Mouse (Mus musculus): ENCODE data around the gene Anp32e. TPM values are rescaled to one million over a fixed set of nuclear protein-coding genes. Genes with fewer than 3 reads are reported as not detected.
A peak's percentile ranks its signal among the peaks of the same experiment; 100 is the strongest.

Anp32e gene
- polyA plus RNA-seq, 1 experiment, result 48.5 TPM

DNA sequence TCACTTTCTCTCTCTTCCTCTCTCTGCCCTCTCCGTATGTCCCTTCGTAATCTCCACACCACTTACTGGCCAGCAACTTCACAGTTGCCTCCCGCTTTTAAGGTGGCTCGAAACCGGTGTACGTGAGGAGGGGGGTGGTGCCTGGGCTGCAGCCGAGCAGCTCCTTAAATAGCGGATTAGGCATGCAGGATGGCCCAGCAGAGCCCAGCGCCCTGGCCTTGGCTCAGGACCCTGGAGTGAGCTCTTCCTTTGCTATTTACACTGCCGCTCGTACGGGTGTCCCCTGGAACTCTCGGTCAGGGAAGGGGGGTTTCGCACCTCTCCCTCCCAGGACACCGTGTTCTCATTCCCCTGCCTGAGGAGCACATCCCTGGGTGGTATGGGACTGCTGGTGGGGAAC is 24.5 kb upstream of the Anp32e start, which contains the start of gene Car14:
Gene Car14 (minus strand): TSS at position 124 of the 400 bp plus-strand sequence.
- no peaks in the 10 kb centered on the region for H3K36me3 ChIP-seq (ENCODE audit: control insufficient read depth, insufficient read depth)
- no peak within 1 kb of the TSS for H3K4me3 ChIP-seq
- peak within 1 kb of the TSS; percentile 91 for H3K4me2 ChIP-seq (ENCODE audit: low read depth)
- H3K27me3 ChIP-seq (ENCODE audit: control insufficient read depth, insufficient read depth, insufficient read length), result peaks cover 17% of the 10 kb centered on the region
- no peak within 1 kb of the TSS for H3ac ChIP-seq (ENCODE audit: control insufficient read depth, insufficient read length)
- H3K79me2 ChIP-seq (ENCODE audit: control insufficient read depth, insufficient read depth), result no peaks in the 10 kb centered on the region
- TF ChIP-seq SRF (IDR thresholded peaks at IDR 0.05; ENCODE audit: control insufficient read depth, insufficient read length, low read depth) (no peak), MYOD1 (IDR thresholded peaks at IDR 0.05; ENCODE audit: control insufficient read depth in 1 of 3, insufficient read length in 2 of 3, low read depth in 2 of 3) (no peak), MAX (IDR thresholded peaks at IDR 0.05; ENCODE audit: low read depth) (no peak), MYOG (IDR thresholded peaks at IDR 0.05; ENCODE audit: control insufficient read depth in 1 of 3, insufficient read depth in 1 of 3, insufficient read length in 2 of 3, low read depth in 2 of 3) (no peak), CEBPB (IDR thresholded peaks at IDR 0.05; ENCODE audit: insufficient read depth, poor library complexity, severe bottlenecking) (no peak), POLR2AphosphoS2 (IDR thresholded peaks at IDR 0.05; ENCODE audit: insufficient read length, low read depth) (no peak), E2F4 (IDR thresholded peaks at IDR 0.05; ENCODE audit: insufficient read depth) (no peak), REST (IDR thresholded peaks at IDR 0.05; ENCODE audit: insufficient read depth, insufficient read length) (no peak)

DNA sequence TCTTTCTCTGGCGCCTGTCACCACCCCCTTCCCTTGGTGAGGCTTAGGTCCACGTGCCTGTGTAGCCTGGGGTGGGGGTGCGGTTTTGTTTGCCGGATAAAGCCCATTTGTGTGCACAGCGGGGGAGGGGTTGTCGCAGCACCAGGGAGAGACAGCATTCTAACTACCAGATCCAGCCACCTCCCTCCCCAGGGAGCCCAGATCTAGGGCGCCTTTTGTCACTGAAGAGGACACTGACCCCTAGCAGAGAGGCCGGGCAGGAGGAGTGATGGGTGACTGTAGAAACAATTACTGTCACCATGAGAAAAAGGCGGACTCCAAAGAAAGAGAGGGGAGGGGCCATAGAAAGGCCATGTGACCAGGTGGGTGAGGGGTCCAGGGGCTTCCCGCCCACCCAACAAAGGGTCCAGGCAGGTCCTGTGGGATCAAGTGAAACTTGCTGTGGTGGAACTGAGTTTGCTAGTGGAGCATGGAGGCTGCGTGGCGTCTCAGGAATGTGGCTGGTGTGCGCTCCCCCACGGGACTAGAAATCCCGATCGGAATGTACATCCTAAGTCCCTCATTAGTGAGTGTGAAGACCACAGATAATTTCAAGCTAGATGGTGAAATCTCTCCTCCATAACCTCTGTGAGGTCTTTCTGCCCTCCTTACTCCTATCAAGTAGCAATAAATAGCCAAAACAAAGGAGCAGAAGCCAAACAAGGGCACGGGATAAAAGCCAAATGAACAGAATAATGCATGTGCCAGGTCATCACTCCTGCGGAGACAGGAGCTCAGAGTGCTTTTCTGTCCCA is 23.7 kb upstream of the Anp32e start:
- H3K4me2 ChIP-seq (ENCODE audit: low read depth), result peak overlapping the region; percentile 91
- H3K4me3 ChIP-seq, result no peak overlapping the region
- no peaks in the 10 kb centered on the region for H3K36me3 ChIP-seq (ENCODE audit: control insufficient read depth, insufficient read depth)
- peaks cover 19% of the 10 kb centered on the region for H3K27me3 ChIP-seq (ENCODE audit: control insufficient read depth, insufficient read depth, insufficient read length)
- TF ChIP-seq TCF3 (IDR thresholded peaks at IDR 0.05; ENCODE audit: insufficient read length, low read depth), result no peak
- TF ChIP-seq MYOG (IDR thresholded peaks at IDR 0.05; ENCODE audit: control insufficient read depth in 1 of 3, insufficient read depth in 1 of 3, insufficient read length in 2 of 3, low read depth in 2 of 3), result no peak
- no peak for TF ChIP-seq POLR2A (IDR thresholded peaks at IDR 0.05; ENCODE audit: insufficient read length, low read depth)
- peak; percentile 75 for TF ChIP-seq USF1 (IDR thresholded peaks at IDR 0.05; ENCODE audit: low read depth)
- TF ChIP-seq MYOD1 (IDR thresholded peaks at IDR 0.05; ENCODE audit: control insufficient read depth in 1 of 3, insufficient read length in 2 of 3, low read depth in 2 of 3), result no peak
- H3ac ChIP-seq (ENCODE audit: control insufficient read depth, insufficient read length), result no peak overlapping the region
- no peaks in the 10 kb centered on the region for H3K79me2 ChIP-seq (ENCODE audit: control insufficient read depth, insufficient read depth)

- Histone ChIP-seq H3K27me3 (ENCODE audit: control insufficient read depth, insufficient read depth, insufficient read length) (peaks cover 19% of the 10 kb centered on the region), H3K79me2 (ENCODE audit: control insufficient read depth, insufficient read depth) (no peaks in the 10 kb centered on the region), H3ac (ENCODE audit: control insufficient read depth, insufficient read length) (no peak overlapping the region), H3K36me3 (ENCODE audit: control insufficient read depth, insufficient read depth) (no peaks in the 10 kb centered on the region), H3K4me3 (no peak overlapping the region), H3K4me2 (ENCODE audit: low read depth) (peak overlapping the region; percentile 91)
- TF ChIP-seq POLR2A (IDR thresholded peaks at IDR 0.05; ENCODE audit: insufficient read length, low read depth) (no peak), MYOD1 (IDR thresholded peaks at IDR 0.05; ENCODE audit: control insufficient read depth in 1 of 3, insufficient read length in 2 of 3, low read depth in 2 of 3) (no peak), TCF3 (IDR thresholded peaks at IDR 0.05; ENCODE audit: insufficient read length, low read depth) (no peak), MYOG (IDR thresholded peaks at IDR 0.05; ENCODE audit: control insufficient read depth in 1 of 3, insufficient read depth in 1 of 3, insufficient read length in 2 of 3, low read depth in 2 of 3) (no peak), USF1 (IDR thresholded peaks at IDR 0.05; ENCODE audit: low read depth) (no peak), MAX (IDR thresholded peaks at IDR 0.05; ENCODE audit: low read depth) (no peak), SRF (IDR thresholded peaks at IDR 0.05; ENCODE audit: control insufficient read depth, insufficient read length, low read depth) (no peak), TCF12 (IDR thresholded peaks at IDR 0.05; ENCODE audit: insufficient read depth, poor library complexity, severe bottlenecking) (no peak), POLR2AphosphoS2 (IDR thresholded peaks at IDR 0.05; ENCODE audit: insufficient read length, low read depth) (no peak), REST (IDR thresholded peaks at IDR 0.05; ENCODE audit: insufficient read depth, insufficient read length) (no peak), E2F4 (IDR thresholded peaks at IDR 0.05; ENCODE audit: insufficient read depth) (no peak), CEBPB (IDR thresholded peaks at IDR 0.05; ENCODE audit: insufficient read depth, poor library complexity, severe bottlenecking) (no peak)
Measured at GRCm38 (mm10) chr3:95905940-95906492, 23.0 kb upstream of the Anp32e start.

DNA sequence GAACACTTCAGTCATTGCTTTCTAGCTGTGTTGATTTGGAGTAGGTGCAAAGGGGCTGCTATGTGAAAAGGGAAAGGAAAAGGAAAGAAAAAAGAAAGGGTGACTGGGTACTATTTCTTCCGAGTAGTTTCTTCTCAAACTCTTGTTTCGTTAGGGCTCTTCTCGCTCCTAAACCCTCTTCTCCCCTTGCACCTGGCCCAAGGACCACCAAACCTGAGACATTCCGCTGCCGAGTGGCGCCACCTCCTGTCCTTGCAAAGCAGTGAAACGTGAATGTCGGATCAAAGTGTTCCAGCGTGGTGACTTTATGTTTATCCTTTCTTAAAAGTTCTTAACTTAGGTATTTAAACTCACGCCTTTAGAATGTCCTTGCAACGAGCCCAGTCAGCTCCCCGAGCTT is 22.2 kb upstream of the Anp32e start:
- peaks cover 19% of the 10 kb centered on the region for H3K27me3 ChIP-seq (ENCODE audit: control insufficient read depth, insufficient read depth, insufficient read length)
- no peaks in the 10 kb centered on the region for H3K79me2 ChIP-seq (ENCODE audit: control insufficient read depth, insufficient read depth)
- TF ChIP-seq REST (IDR thresholded peaks at IDR 0.05; ENCODE audit: insufficient read depth, insufficient read length) (no peak), POLR2AphosphoS2 (IDR thresholded peaks at IDR 0.05; ENCODE audit: insufficient read length, low read depth) (no peak), POLR2A (IDR thresholded peaks at IDR 0.05; ENCODE audit: insufficient read length, low read depth) (no peak)
- peak overlapping the region; percentile 91 for H3K4me2 ChIP-seq (ENCODE audit: low read depth)
- no peak overlapping the region for H3ac ChIP-seq (ENCODE audit: control insufficient read depth, insufficient read length)
- no peak overlapping the region for H3K4me3 ChIP-seq
- H3K36me3 ChIP-seq (ENCODE audit: control insufficient read depth, insufficient read depth), result no peaks in the 10 kb centered on the region

DNA sequence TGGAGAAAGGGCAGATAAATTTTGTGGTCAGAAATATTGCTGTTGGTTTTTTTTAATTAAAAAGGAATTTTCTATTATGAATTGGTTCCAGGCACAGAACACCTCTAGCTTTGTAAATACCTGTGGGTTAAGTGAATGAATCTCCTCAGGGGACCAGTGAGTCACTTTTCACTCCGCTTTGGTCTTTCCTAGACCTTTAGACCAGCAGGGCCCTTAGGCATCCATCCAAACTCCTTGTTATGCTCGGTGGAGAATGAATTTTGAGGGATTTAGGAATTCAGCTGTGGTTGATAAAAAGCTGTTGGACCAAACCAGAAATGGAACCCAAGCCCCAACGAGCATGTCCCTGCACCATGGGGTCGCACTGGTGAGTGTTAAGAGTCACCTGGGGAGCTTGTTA is 21.4 kb upstream of the Anp32e start:
- TF ChIP-seq POLR2AphosphoS2 (IDR thresholded peaks at IDR 0.05; ENCODE audit: insufficient read length, low read depth) (no peak), USF1 (IDR thresholded peaks at IDR 0.05; ENCODE audit: low read depth) (no peak), E2F4 (IDR thresholded peaks at IDR 0.05; ENCODE audit: insufficient read depth) (no peak), MAX (IDR thresholded peaks at IDR 0.05; ENCODE audit: low read depth) (no peak), MYOG (IDR thresholded peaks at IDR 0.05; ENCODE audit: control insufficient read depth in 1 of 3, insufficient read depth in 1 of 3, insufficient read length in 2 of 3, low read depth in 2 of 3) (no peak)
- H3ac ChIP-seq (ENCODE audit: control insufficient read depth, insufficient read length), result no peak overlapping the region
- no peaks in the 10 kb centered on the region for H3K36me3 ChIP-seq (ENCODE audit: control insufficient read depth, insufficient read depth)
- H3K27me3 ChIP-seq (ENCODE audit: control insufficient read depth, insufficient read depth, insufficient read length), result peaks cover 19% of the 10 kb centered on the region
- no peak overlapping the region for H3K4me2 ChIP-seq (ENCODE audit: low read depth)
- no peak overlapping the region for H3K4me3 ChIP-seq
- H3K79me2 ChIP-seq (ENCODE audit: control insufficient read depth, insufficient read depth), result no peaks in the 10 kb centered on the region

Measured in myocyte (in vitro differentiated cells).